Mouse (Mus musculus) CH12.LX (cell line): ENCODE data around the gene Riok1. TPM values are rescaled to one million over a fixed set of nuclear protein-coding genes. Genes with fewer than 3 reads are reported as not detected.

ENCODE experiments used
- DNase-seq: peaks from one replicate; pipeline ENCODE4 v3.0.0-alpha.2; 2013; ENCODE audit errors: extremely low read depth
- H3K27ac ChIP-seq: 2 replicates; pipeline ENCODE4 v1.5.1; 2012; ENCODE audit warnings: low read depth, mild to moderate bottlenecking, control low read depth, moderate library complexity; ENCODE audit not compliant: insufficient read depth
- H3K27me3 ChIP-seq: replicated peaks from 2 replicates; pipeline ENCODE3; 2012; ENCODE audit warnings: inconsistent platforms
- H3K36me3 ChIP-seq, 2 experiments: replicated peaks in 1 of 2; 2 replicates each; pipeline versions ENCODE3 to v1.6.1; 2012; ENCODE audit warnings: inconsistent platforms in 1 of 2, low read length in 1 of 2, mild to moderate bottlenecking in 1 of 2, mixed read lengths in 1 of 2, moderate library complexity in 1 of 2; ENCODE audit not compliant: control insufficient read depth in 1 of 2, insufficient read depth in 1 of 2
- H3K4me1 ChIP-seq, 2 experiments: 2 replicates each; pipeline ENCODE4 v1.6.1; 2012; ENCODE audit warnings: inconsistent platforms in 1 of 2, moderate library complexity in 1 of 2; ENCODE audit not compliant: insufficient read depth in 2 of 2, control insufficient read depth in 1 of 2
- H3K4me2 ChIP-seq: 2 replicates; pipeline ENCODE4 v1.6.1; 2012; ENCODE audit warnings: low read depth, mild to moderate bottlenecking, control low read depth; ENCODE audit not compliant: poor library complexity, insufficient read depth, severe bottlenecking
- H3K4me3 ChIP-seq, 3 experiments: fragments of 150-350 bp in 1 of 3; sonication (generic) in 1 of 3; replicated peaks in 1 of 3; 2 replicates each; pipeline versions ENCODE3 to v1.5.1; 2011 to 2012; ENCODE audit warnings: low read depth in 2 of 3, low read length in 2 of 3, mild to moderate bottlenecking in 2 of 3, moderate library complexity in 2 of 3, control low read depth in 1 of 3, improper control_type of control experiment in 1 of 3, inconsistent platforms in 1 of 3, mixed read lengths in 1 of 3; ENCODE audit not compliant: poor library complexity in 1 of 3
- H3K79me2 ChIP-seq: replicated peaks from 2 replicates; pipeline ENCODE4 v1.6.1; 2012; ENCODE audit warnings: mild to moderate bottlenecking, moderate library complexity; ENCODE audit not compliant: control insufficient read depth, poor library complexity, insufficient read depth, severe bottlenecking; ENCODE audit errors: extremely low read depth
- H3K9ac ChIP-seq: 2 replicates; pipeline ENCODE4 v1.6.1; 2012; ENCODE audit warnings: low read depth, mild to moderate bottlenecking, control low read depth, moderate library complexity; ENCODE audit not compliant: insufficient read depth
- H3K9me3 ChIP-seq: replicated peaks from 2 replicates; pipeline ENCODE3; 2012; ENCODE audit warnings: low read length, inconsistent platforms, mixed read lengths
- CTCF ChIP-seq, 2 experiments: IDR thresholded peaks in 1 of 2; conservative IDR thresholded peaks in 1 of 2; 2 replicates each; pipeline ENCODE4 v1.5.1; 2011 to 2012; ENCODE audit warnings: low read depth in 2 of 2, low read length in 2 of 2, improper control_type of control experiment in 1 of 2, inconsistent platforms in 1 of 2, mild to moderate bottlenecking in 1 of 2, moderate library complexity in 1 of 2
- ELF1 ChIP-seq: IDR thresholded peaks from 2 replicates; pipeline ENCODE4 v1.6.1; 2014; ENCODE audit warnings: low read depth, mild to moderate bottlenecking, inconsistent platforms, low read length, improper control_type of control experiment
- ETS1 ChIP-seq: conservative IDR thresholded peaks from 2 replicates; pipeline ENCODE4 v1.6.1; 2012; ENCODE audit warnings: low read depth, mild to moderate bottlenecking, inconsistent platforms, low read length, improper control_type of control experiment, moderate library complexity
- POLR2A ChIP-seq: IDR thresholded peaks from 2 replicates; pipeline ENCODE4 v1.6.1; 2011; ENCODE audit warnings: low read depth, mild to moderate bottlenecking, improper control_type of control experiment, low read length
- POLR2AphosphoS2 ChIP-seq: IDR thresholded peaks from 2 replicates; pipeline ENCODE4 v1.6.1; 2011; ENCODE audit warnings: low read depth, low read length, improper control_type of control experiment
- TCF12 ChIP-seq: IDR thresholded peaks from 2 replicates; pipeline ENCODE4 v1.6.1; 2014; ENCODE audit warnings: low read depth, mild to moderate bottlenecking, inconsistent platforms, low read length, improper control_type of control experiment
- ZC3H11A ChIP-seq: IDR thresholded peaks from 2 replicates; pipeline ENCODE4 v1.6.1; 2012; ENCODE audit warnings: low read depth, mild to moderate bottlenecking, inconsistent platforms, low read length, improper control_type of control experiment
- ZKSCAN1 ChIP-seq: IDR thresholded peaks from 2 replicates; pipeline ENCODE4 v1.6.1; 2012; ENCODE audit warnings: low read depth, inconsistent platforms, low read length, improper control_type of control experiment, borderline replicate concordance
- ZNF384 ChIP-seq: IDR thresholded peaks from 2 replicates; pipeline ENCODE4 v1.6.1; 2012; ENCODE audit warnings: low read depth, low read length, improper control_type of control experiment, inconsistent platforms
- dilution Hi-C: fragments of 300-500 bp; cut with MboI; formaldehyde crosslinking; loops from 2 replicates; pipeline ENCODE4 v1.14.3; 2020; ENCODE audit warnings: low sequenced_read_pairs; ENCODE audit not compliant: extremely low pct_unique_long_range_greater_than_20kb, extremely low pct_ligation_motif_present
- in situ Hi-C: fragments of 300-500 bp; cut with MboI; formaldehyde crosslinking; loops from 3 replicates; pipeline ENCODE4 v1.14.3; 2019; ENCODE audit warnings: low sequenced_read_pairs, low pct_ligation_motif_present, low pct_unique_long_range_greater_than_20kb, mixed read lengths
- polyA plus RNA-seq: library from polyadenylated mRNA; unstranded; fragments of >175 nt; gene quantifications from 2 replicates; pipeline ENCODE4 v1.2.1, GENCODE M21; 2012; ENCODE audit warnings: low read depth; ENCODE audit not compliant: insufficient read length
- total RNA-seq, 2 experiments: library from RNA; depleted of rRNA; stranded (reverse); fragments of 300-350 nt in 1 of 2; fragments of >200 nt in 1 of 2; gene quantifications; 2 replicates each; pipeline ENCODE4 v1.2.3; 2012 to 2014

The Riok1 gene
- total and polyA plus RNA-seq, 3 experiments = 33.9 to 67.0 (median 52.4) TPM

DNA sequence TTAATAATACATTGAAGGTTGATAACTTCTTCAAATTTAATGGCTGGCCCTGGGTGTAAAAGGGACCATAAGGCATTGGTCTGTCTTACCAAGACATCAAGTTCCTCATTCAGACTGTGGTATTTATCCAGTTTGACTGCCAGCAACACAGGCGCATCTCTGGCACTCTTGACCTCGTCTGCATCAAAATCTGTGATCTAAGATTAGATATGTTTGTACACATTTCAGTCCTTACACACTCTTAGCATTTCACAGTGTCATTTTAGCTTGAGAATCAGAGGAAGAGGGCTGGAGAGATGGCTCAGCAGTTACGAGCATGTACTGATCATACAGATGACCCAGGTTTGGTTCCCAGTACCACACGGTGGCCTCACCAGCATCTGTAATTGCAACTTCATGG lies 21.2 kb upstream of the Riok1 start:
- in situ Hi-C loops = no loop called here
- Histone ChIP-seq H3K9ac (no peak overlapping the region), H3K27ac (no peak overlapping the region), H3K27me3 (no peaks in the 10 kb centered on the region), H3K36me3 (peaks cover 0 to 2% of the 10 kb centered on the region in 2 experiments), H3K4me3 (no peak overlapping the region), H3K9me3 (peaks cover 6% of the 10 kb centered on the region), H3K4me1 (peaks cover 0 to 12% of the 10 kb centered on the region in 2 experiments; a peak in 2 of 4 replicates), H3K4me2 (no peak overlapping the region), H3K79me2 (no peaks in the 10 kb centered on the region)
- dilution Hi-C loops = no loop called here
- TF ChIP-seq ZKSCAN1 (no peak), ELF1 (no peak), ZC3H11A (no peak), POLR2A (no peak), POLR2AphosphoS2 (no peak), ZNF384 (no peak)
- DNase-seq = no peak

DNA sequence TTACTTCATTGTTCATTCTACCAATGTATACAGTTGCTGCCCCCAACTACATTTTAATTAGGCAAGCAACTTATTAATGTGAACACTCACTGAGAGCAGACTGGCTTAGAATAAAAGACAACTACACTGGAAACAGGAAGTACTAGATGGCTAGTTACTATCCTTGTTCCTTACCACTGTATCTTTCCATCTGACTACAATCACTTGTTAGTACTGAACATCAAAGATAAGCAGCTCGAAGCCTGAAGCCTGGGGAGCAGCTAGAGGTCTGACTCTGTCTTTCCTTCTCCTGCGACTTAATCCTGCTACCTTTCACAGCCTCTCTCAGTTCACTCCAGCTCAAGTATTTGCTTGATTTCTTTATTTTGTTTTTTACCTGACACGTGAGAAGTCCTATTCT lies 18.0 kb upstream of the Riok1 start:
- Histone ChIP-seq H3K27me3 (no peaks in the 10 kb centered on the region), H3K4me1 (peaks cover 0 to 6% of the 10 kb centered on the region in 2 experiments; a peak in 1 of 4 replicates), H3K36me3 (peaks cover 0 to 2% of the 10 kb centered on the region in 2 experiments), H3K9me3 (peaks cover 6% of the 10 kb centered on the region), H3K4me3 (no peak overlapping the region), H3K9ac (no peak overlapping the region), H3K4me2 (no peak overlapping the region), H3K79me2 (no peaks in the 10 kb centered on the region), H3K27ac (no peak overlapping the region)
- DNase-seq = no peak
- in situ Hi-C loops (no loop called here), dilution Hi-C loops (no loop called here)
- TF ChIP-seq ETS1 = no peak

DNA sequence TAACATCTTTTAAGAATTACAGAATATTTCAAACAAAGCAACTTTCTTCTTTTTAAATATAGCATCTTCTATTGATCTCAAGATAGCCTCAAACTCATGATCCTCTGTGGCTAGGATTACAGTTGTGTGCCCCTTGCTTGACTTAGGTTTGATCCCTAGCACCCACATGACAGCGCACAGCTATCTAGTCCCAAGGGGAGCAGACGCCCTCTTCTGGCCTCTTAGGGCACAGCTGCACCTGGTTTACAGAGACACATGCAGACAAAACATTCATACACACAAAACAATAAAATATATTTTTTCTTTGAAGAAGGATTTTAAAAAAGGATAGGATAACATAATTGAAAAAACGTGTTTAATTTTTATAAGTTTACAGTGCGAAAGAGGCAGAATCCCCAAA lies 10.9 kb upstream of the Riok1 start:
- in situ Hi-C loops (no loop called here), dilution Hi-C loops (no loop called here)
- H3K27ac ChIP-seq = no peak overlapping the region
- H3K4me3 ChIP-seq = no peak overlapping the region
- H3K9ac ChIP-seq = no peak overlapping the region
- DNase-seq = no peak
- no peaks in the 10 kb centered on the region for H3K79me2 ChIP-seq
- no peaks in the 10 kb centered on the region for H3K27me3 ChIP-seq
- no peak overlapping the region for H3K4me2 ChIP-seq
- peaks cover 6% of the 10 kb centered on the region for H3K9me3 ChIP-seq
- no peak for TF ChIP-seq TCF12
- TF ChIP-seq CTCF (conservative IDR thresholded peaks at IDR 0.05 in 1 of 2, IDR thresholded peaks at IDR 0.05 in 1 of 2; ENCODE audit: low read depth in 2 of 2, low read length in 2 of 2) = peak in 1 of 2 experiments; percentile 10; a peak in 1 of 4 replicates
- H3K4me1 ChIP-seq = peaks cover 4 to 29% of the 10 kb centered on the region in 2 experiments; a peak in 3 of 4 replicates
- H3K36me3 ChIP-seq = no peaks in the 10 kb centered on the region
